Mouse (Mus musculus): ENCODE measurements around the gene Aox2.

Gene Aox2

GRCm38 (mm10) chr1:58278026-58278425, at the start of gene Aox2:
Gene Aox2, plus strand, starts transcription at chr1:58278326.
- in situ Hi-C loops (cut with MseI, MboI), result loop anchor here in 1 of 2 experiments (25.0 kb wide), 1 partner anchor 866 kb away; the partner anchor contains the start of genes Maip1 and Tyw5

DNA sequence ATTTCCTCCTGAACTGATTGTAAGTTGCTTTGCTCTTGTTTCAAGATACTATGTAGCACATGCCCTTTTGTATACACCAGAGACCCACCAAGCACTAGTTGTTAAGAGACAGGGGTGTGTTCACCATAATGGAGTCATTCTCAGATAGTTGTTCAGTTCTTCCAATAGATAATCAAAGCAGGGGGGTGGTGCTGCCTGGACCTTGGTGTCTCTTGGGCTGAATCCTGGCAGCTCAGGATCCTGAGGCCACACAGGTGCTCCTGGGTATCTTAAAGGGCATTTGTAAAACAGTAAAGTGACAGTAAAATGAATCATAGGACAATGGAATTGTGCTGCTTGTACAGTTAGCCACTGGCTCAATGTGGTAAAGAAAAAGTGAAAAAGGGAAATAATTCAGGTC, 49.2 kb upstream of the Aox2 start:
- in situ Hi-C loops (cut with MseI, MboI), result no loop called here

GRCm38 (mm10) chr1:58229774-58230173, 48.4 kb upstream of the Aox2 start:
- in situ Hi-C loops (cut with MseI, MboI), result no loop called here

- in situ Hi-C loops (cut with MseI, MboI), result no loop called here
These were observed 47.6 kb upstream of the Aox2 start for GRCm38 (mm10) chr1:58230542-58230941.

GRCm38 (mm10) chr1:58235405-58235804, 42.7 kb upstream of the Aox2 start:
- in situ Hi-C loops (cut with MseI, MboI), result no loop called here

DNA sequence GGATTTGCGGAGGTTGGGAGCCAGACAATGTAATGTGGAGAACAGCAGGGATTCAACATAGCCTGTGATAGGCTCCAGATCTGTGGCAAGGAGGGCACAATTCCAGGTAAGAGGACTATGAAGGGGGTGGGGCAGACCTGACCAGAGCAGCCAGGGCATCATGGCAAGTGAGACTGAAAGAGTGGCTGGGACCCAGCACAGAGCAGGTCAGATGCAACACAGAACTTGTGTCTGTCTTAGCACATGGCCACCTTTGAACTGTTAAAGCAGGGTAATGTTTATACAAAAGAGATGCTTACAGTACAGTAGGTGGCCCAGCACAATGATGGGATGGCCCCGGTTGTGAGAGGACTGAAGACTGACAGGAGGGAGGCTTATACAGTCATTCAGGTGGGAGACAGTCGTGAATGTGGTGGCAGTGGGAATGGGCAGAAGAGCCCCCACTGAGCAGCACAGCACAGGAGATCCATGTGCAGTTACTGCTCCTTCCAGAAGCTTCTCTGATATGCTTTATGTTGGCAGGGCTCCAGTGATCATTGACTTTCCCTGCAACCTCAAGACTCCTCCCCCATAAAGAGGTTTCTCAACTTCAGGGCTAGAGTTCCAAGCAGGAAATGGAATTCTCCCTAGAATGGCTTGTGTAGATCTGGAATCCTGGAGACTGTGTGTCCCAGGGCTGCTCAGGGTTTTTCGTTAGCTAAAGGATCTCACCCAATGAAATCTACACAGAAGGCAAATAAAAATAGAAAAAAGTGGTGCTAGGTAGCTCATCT, 40.4 kb upstream of the Aox2 start:
- in situ Hi-C loops (cut with MseI, MboI), result no loop called here

DNA sequence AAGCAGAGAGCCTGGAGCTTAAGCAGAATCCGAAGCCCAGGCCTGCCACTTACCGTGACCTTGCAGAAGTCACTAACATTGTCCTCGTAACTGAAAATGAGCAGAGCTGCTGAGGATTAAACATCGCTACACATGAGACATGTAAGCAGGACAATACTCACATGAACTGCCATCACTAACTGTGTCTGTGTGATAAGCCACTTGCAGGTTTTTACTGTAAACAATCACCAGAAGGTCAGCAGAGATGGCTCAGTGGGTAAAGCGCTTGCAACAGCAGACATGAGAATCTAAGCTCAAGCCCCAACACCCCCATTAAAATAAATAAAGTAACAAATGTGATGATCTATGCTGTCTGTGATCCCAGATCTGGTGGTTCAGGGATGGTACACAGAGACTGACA, 39.7 kb upstream of the Aox2 start:
- in situ Hi-C loops (cut with MseI, MboI), result no loop called here

DNA sequence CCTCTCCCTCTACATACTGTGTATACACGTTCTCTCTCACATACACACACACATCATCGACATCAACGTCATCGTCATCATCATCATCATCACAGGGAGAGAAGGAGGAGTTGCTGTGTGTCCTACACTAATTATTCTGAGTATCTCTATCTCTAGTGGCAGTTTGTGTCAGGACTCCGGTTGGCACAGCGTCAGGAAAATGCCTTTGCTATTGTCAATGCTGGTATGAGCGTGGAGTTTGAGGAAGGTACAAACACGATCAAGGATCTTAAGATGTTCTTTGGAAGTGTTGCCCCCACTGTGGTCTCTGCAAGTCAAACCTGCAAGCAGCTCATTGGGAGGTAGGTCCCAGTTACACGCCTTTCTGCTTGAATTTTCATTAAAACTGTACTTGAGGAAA, 39.2 kb upstream of the Aox2 start:
- in situ Hi-C loops (cut with MseI, MboI), result no loop called here

DNA sequence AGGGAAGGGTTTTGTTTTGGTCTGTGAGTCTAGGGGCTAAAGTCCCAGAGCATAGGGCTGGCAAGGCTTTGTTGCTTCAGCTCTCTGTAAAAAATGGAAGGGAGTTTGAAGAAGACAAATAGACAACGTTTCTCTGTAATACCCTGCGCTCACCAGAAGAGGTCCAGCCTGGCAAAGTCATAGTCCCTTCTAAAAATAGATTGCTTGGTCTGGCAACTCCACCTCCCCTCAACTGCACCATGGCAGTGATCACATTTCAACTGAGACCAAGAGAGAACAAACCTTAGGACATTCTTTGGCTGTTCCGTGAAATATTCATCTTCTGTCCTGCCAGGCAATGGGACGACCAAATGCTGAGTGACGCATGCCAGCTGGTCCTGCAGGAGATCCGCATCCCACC, 37.8 kb upstream of the Aox2 start:
- in situ Hi-C loops (cut with MseI, MboI), result no loop called here

GRCm38 (mm10) chr1:58244487-58244886, 33.6 kb upstream of the Aox2 start:
- in situ Hi-C loops (cut with MseI, MboI), result no loop called here

- in situ Hi-C loops (cut with MseI, MboI), result no loop called here
These were observed 29.6 kb upstream of the Aox2 start for GRCm38 (mm10) chr1:58248518-58248917.

- in situ Hi-C loops (cut with MseI, MboI), result no loop called here
These were observed 24.7 kb upstream of the Aox2 start for GRCm38 (mm10) chr1:58253466-58253865.

- in situ Hi-C loops (cut with MseI, MboI), result no loop called here
These were observed 20.7 kb upstream of the Aox2 start for GRCm38 (mm10) chr1:58257195-58257991.

DNA sequence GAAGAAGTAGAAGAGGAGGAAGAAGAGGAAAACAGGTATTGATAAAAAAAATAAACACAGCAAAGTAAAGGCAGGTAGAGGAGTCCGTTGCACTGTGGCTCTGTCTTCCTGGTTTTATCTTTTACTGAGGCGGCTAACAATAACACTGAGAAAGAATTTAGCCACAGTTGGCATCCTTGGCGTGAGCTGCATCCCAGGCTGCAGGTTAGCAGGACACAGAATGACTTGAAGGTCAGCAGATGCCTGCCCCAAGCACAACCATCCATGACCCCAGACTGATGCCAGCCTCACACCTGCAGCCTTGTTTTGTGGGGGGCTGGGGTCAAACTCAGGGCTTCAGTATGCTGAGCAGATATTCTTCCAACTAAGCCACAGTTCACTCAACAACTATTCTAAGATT, 17.8 kb upstream of the Aox2 start:
- in situ Hi-C loops (cut with MseI, MboI), result no loop called here

DNA sequence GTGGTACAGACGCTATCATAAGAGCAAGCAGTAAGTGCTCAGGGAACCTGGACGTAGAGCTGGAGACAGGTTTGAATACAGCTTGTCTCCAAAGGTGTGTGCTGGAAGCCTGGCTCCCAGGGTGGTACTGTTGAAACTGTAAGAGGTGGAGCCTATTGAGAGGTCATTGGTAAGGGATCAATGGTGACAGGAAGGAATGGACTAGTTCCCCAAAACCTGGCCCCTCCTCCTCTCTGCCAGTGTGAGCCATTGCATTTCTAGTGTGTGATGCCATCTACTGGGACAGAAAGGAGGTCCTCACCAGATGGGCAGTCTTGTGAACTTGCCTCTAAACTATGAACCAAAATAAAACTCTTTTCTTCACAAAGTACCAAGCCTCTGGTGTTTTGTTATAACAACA, 9.9 kb upstream of the Aox2 start:
- in situ Hi-C loops (cut with MseI, MboI), result loop anchor here in 1 of 2 experiments (5.0 kb wide), 1 partner anchor 106 kb away; no protein-coding TSS in a partner anchor

DNA sequence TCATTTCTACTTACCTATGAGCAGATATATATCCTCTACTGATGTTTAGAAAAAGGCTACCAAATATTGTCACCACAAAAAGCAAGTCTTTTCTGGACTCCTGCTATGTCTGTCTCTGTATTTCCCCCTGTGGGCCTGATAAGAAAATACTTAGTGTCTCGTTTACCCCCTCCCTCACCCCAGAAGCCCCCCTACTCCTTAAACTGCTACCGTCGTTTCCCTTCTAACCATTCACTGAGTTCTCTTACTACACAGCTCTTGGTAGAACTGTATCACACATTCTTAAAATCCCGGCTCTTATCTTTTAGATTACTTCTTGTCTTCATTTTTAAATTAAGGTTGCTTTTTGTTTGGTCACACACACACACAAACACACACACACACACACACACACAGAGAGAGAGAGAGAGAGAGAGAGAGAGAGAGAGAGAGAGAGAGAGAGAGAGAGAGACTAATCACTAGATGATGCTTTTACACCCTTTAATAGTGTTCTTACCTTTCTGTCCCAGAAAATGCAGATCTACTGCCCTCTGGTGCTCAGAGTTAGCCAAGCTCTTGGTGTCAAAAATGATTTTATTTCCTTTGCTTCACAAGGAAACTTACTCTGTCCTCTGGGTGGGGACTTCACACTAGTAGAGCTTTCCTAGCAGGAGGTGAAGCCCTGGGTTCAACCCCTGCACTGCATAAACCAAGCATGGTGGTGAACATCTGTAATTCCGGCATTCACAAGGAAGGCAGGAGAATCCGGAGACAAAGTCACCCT, 7.1 kb upstream of the Aox2 start:
- in situ Hi-C loops (cut with MseI, MboI), result no loop called here

- in situ Hi-C loops (cut with MseI, MboI), result loop anchor here in 1 of 2 experiments (25.0 kb wide), 1 partner anchor 864 kb away; the partner anchor contains the start of genes Maip1 and Tyw5
These were observed 2.2 kb upstream of the Aox2 start for GRCm38 (mm10) chr1:58275879-58276278.

DNA sequence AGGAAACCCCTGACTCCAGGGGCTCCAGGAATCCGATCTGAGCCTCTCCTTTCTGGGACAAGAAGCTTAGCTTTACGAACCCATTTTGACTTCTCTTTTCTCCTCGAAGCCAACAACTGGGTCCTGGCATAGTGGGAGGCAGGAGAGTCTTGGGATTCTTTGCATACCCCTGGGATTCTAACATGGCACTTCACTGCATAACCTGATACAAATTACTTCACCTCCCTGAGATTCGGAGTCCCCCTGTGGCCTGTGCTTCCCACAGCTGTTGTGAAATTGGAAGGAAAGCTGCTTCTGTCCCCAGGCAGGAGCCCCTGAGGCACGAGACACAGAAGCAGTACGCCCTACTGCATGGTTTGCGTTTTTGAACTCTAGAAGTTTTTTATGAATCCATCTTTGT, 387 bp downstream of the Aox2 start:
- in situ Hi-C loops (cut with MseI, MboI), result loop anchor here in 1 of 2 experiments (25.0 kb wide), 1 partner anchor 866 kb away; the partner anchor contains the start of genes Maip1 and Tyw5

DNA sequence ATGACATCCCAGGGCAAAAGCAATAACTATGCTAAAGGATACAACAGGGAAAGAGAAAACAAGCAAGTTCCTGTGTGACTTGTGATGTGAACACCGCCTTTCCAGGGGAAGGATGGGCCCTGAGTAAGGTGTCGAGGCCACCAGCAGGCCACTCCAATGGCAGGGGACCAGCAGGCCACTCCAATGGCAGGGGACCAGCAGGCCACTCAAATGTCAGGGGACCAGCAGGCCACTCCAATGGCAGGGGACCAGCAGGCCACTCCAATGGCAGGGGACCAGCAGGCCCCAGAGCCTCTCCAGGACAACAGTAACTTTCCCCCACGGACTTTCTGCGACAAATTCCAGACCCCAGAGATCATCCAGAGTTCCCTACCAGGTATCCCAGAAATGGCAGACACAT, 2.3 kb downstream of the Aox2 start:
- in situ Hi-C loops (cut with MseI, MboI), result loop anchor here in 1 of 2 experiments (25.0 kb wide), 1 partner anchor 868 kb away; the partner anchor contains the start of genes Maip1 and Tyw5

- in situ Hi-C loops (cut with MseI, MboI), result loop anchor here in 1 of 2 experiments (25.0 kb wide), 1 partner anchor 869 kb away; the partner anchor contains the start of genes Maip1 and Tyw5
These were observed 3.0 kb downstream of the Aox2 start for GRCm38 (mm10) chr1:58280939-58281624.

- in situ Hi-C loops (cut with MseI, MboI), result loop anchor here in 1 of 2 experiments (25.0 kb wide), 1 partner anchor 869 kb away; the partner anchor contains the start of genes Maip1 and Tyw5
These were observed 3.5 kb downstream of the Aox2 start for GRCm38 (mm10) chr1:58281625-58281988.

Data from mouse trophoblast stem cell (cell line).